23 mouse cellular contexts compared by ENCODE assay signal in genomic region chr8:22175966-22176365, GRCm38 (mm10). TPM values are rescaled to one million over a fixed set of nuclear protein-coding genes. Genes with fewer than 3 reads are reported as not detected.
A peak's percentile ranks its signal among the peaks of the same experiment; 100 is the strongest.
DNase-seq lines count a peak whose midpoint lies in the region; ATAC-seq and TF ChIP-seq lines count a peak whose summit lies in the region.
"Had no signal": no experiment of that assay in that cellular context is flagged by ENCODE, and none has a peak within 500 bp of the region (broad histone marks: within the 10 kb centered on the region; RNA-seq: fewer than 3 reads in every experiment).

No protein-coding gene starts in this region.

- H3K4me2 ChIP-seq in liver, embryonic 14.5 days (ENCODE audit: low read depth) = no peak overlapping the region
- no peak overlapping the region for H3K4me2 ChIP-seq in liver, embryonic 12.5 days
- H3K4me2 ChIP-seq in stomach, postnatal 0 days (replicated peaks; ENCODE audit: low read depth) = no peak overlapping the region
- H3K4me2 ChIP-seq: embryonic facial prominence, embryonic 13.5 days; forebrain, embryonic 12.5 days; hindbrain, embryonic 14.5 days; intestine, embryonic 15.5 days had no signal

- H3K79me2 ChIP-seq in MEL (ENCODE audit: control insufficient read depth, insufficient read depth, low read length, poor library complexity) = peaks cover 4% of the 10 kb centered on the region; the same call in 1 of the 2 replicates

- no peak for ATAC-seq in liver, embryonic 14.5 days (ENCODE audit: insufficient read depth)
- no peak for ATAC-seq in liver, embryonic 12.5 days
- no peak for ATAC-seq in stomach, postnatal 0 days (ENCODE audit: low FRiP score, low TSS enrichment)
- ATAC-seq: activated CD4-positive, CD25-positive, alpha-beta regulatory T cell, adult 4 months; forebrain, postnatal 0 days; intestine, embryonic 15.5 days had no signal

- no peak overlapping the region for H3K9ac ChIP-seq in liver, embryonic 14.5 days (replicated peaks)
- H3K9ac ChIP-seq in liver, embryonic 12.5 days = no peak overlapping the region
- H3K9ac ChIP-seq in ES-Bruce4 (ENCODE audit: low read depth, poor library complexity, severe bottlenecking) (no peak overlapping the region), MEL (ENCODE audit: control insufficient read depth, low read depth, low read length, poor library complexity, severe bottlenecking) (no peak overlapping the region)
- H3K9ac ChIP-seq in stomach, postnatal 0 days (ENCODE audit: low read length) = no peak overlapping the region
- H3K9ac ChIP-seq: embryonic facial prominence, embryonic 13.5 days; forebrain, embryonic 12.5 days; forebrain, postnatal 0 days; hindbrain, embryonic 14.5 days; intestine, embryonic 15.5 days had no signal

- peaks cover 41% of the 10 kb centered on the region for H3K36me3 ChIP-seq in liver, embryonic 14.5 days (replicated peaks; ENCODE audit: control insufficient read depth, insufficient read depth, low read depth)
- H3K36me3 ChIP-seq in liver, embryonic 12.5 days = peaks cover 65% of the 10 kb centered on the region
- H3K36me3 ChIP-seq in ES-Bruce4 (ENCODE audit: control insufficient read depth, insufficient read depth, low read length, poor library complexity, severe bottlenecking) = peaks cover 69% of the 10 kb centered on the region
- peaks cover 0 to 36% of the 10 kb centered on the region in 2 experiments; a peak in 2 of 4 replicates for H3K36me3 ChIP-seq in MEL (ENCODE audit: control insufficient read depth in 1 of 2, insufficient read depth in 2 of 2, low read length in 2 of 2)
- peaks cover 4% of the 10 kb centered on the region for H3K36me3 ChIP-seq in stomach, postnatal 0 days (ENCODE audit: control insufficient read depth, insufficient read depth, low read length)

- H3K27me3 ChIP-seq in liver, embryonic 14.5 days (ENCODE audit: control insufficient read depth, insufficient read depth, low read length) = no peaks in the 10 kb centered on the region
- no peaks in the 10 kb centered on the region for H3K27me3 ChIP-seq in liver, embryonic 12.5 days (replicated peaks)
- no peaks in the 10 kb centered on the region for H3K27me3 ChIP-seq in ES-Bruce4 (ENCODE audit: control insufficient read depth, insufficient read depth, low read length, poor library complexity, severe bottlenecking)
- no peaks in the 10 kb centered on the region for H3K27me3 ChIP-seq in MEL (ENCODE audit: control insufficient read depth in 1 of 2, insufficient read depth in 2 of 2, low read length in 2 of 2)
- H3K27me3 ChIP-seq in stomach, postnatal 0 days (ENCODE audit: control insufficient read depth, insufficient read depth, low read length) = no peaks in the 10 kb centered on the region
- H3K27me3 ChIP-seq: embryonic facial prominence, embryonic 13.5 days; forebrain, embryonic 12.5 days; intestine, embryonic 15.5 days had no signal

- no peak for TF ChIP-seq RAD21 in MEL (IDR thresholded peaks at IDR 0.05; ENCODE audit: low read depth, low read length)

- no peak overlapping the region for H3K27ac ChIP-seq in liver, embryonic 14.5 days
- no peak overlapping the region for H3K27ac ChIP-seq in liver, embryonic 12.5 days
- no peak overlapping the region for H3K27ac ChIP-seq in ES-Bruce4 (ENCODE audit: insufficient read depth, low read length)
- no peak overlapping the region for H3K27ac ChIP-seq in MEL (ENCODE audit: control insufficient read depth, low read depth, low read length)
- no peak overlapping the region for H3K27ac ChIP-seq in stomach, postnatal 0 days (replicated peaks)
- H3K27ac ChIP-seq: embryonic facial prominence, embryonic 13.5 days; forebrain, embryonic 12.5 days; gastrocnemius, adult 2 months; hindbrain, embryonic 10.5 days; hindbrain, embryonic 14.5 days; intestine, embryonic 15.5 days had no signal

- TF ChIP-seq EP300 in liver, embryonic 14.5 days (IDR thresholded peaks at IDR 0.05; ENCODE audit: low read depth) = no peak
- TF ChIP-seq EP300 in ES-Bruce4 (IDR thresholded peaks at IDR 0.05; ENCODE audit: insufficient read depth, low read depth, low read length) (no peak), MEL (IDR thresholded peaks at IDR 0.05; ENCODE audit: low read depth in 1 of 2, low read length in 2 of 2) (no peak)
- TF ChIP-seq EP300 in stomach, postnatal 0 days (optimal IDR thresholded peaks at IDR 0.05) = no peak

- H3K9me3 ChIP-seq in liver, embryonic 14.5 days (ENCODE audit: control insufficient read depth, low read length) = peaks cover 6% of the 10 kb centered on the region
- H3K9me3 ChIP-seq in liver, embryonic 12.5 days (replicated peaks) = peaks cover 9% of the 10 kb centered on the region
- H3K9me3 ChIP-seq in ES-Bruce4 (replicated peaks; ENCODE audit: control insufficient read depth, insufficient read depth, low read length, poor library complexity, severe bottlenecking) = peaks cover 5% of the 10 kb centered on the region
- H3K9me3 ChIP-seq in MEL (replicated peaks; ENCODE audit: insufficient read depth, low read length) = no peaks in the 10 kb centered on the region
- no peaks in the 10 kb centered on the region for H3K9me3 ChIP-seq in stomach, postnatal 0 days (ENCODE audit: control insufficient read depth, low read length)
- H3K9me3 ChIP-seq: forebrain, embryonic 12.5 days; intestine, embryonic 15.5 days had no signal

- DNase-seq in liver, embryonic 14.5 days (ENCODE audit: low read depth in 3 of 3, low spot score in 3 of 3) = no peak
- DNase-seq in MEL (ENCODE audit: low read depth, low spot score) = peak; percentile 19
- no peak for DNase-seq in stomach, postnatal 0 days (ENCODE audit: low spot score)
- DNase-seq in thymus, adult 18-20 months = no peak
- no peak for DNase-seq in yolk sac, embryonic 10.5 days (ENCODE audit: low spot score)
- DNase-seq: adrenal gland, adult 2 months; adrenal gland, postnatal 25 days; cerebellum, adult 18-20 months; cerebellum, adult 9-11 months; cerebellum, postnatal 36 days; forebrain, postnatal 0 days; gastrocnemius, adult 2 months; gastrocnemius, postnatal 25 days had no signal

- TF ChIP-seq POLR2A in ES-Bruce4 (IDR thresholded peaks at IDR 0.05; ENCODE audit: insufficient read depth, low read length) (no peak), MEL (IDR thresholded peaks at IDR 0.05; ENCODE audit: control insufficient read depth in 1 of 2, insufficient read depth in 1 of 2, low read depth in 1 of 2, low read length in 2 of 2, poor library complexity in 1 of 2) (no peak)

- peak; percentile 33 for TF ChIP-seq CTCF in liver, embryonic 14.5 days (IDR thresholded peaks at IDR 0.05; ENCODE audit: low read depth)
- TF ChIP-seq CTCF in ES-Bruce4 (IDR thresholded peaks at IDR 0.05; ENCODE audit: low read depth, low read length) (peak; percentile 54), MEL (IDR thresholded peaks at IDR 0.05 in 2 of 3, conservative IDR thresholded peaks at IDR 0.05 in 1 of 3; ENCODE audit: control insufficient read depth in 1 of 3, insufficient read depth in 1 of 3, low read depth in 2 of 3, low read length in 3 of 3, poor library complexity in 1 of 3, severe bottlenecking in 1 of 3) (peak; percentile 17 to 30 (median 19); a peak in 3 of 6 replicates)
- 0 out of 2 replicates have a peak, but pooled peaks have one; percentile 12 for TF ChIP-seq CTCF in stomach, postnatal 0 days (IDR thresholded peaks at IDR 0.05; ENCODE audit: low read depth)

- 90% methylated on average over 7 of the region's 7 CpGs for WGBS in liver, embryonic 14.5 days (ENCODE audit: insufficient replicate concordance)
- 92% methylated on average over 7 of the region's 7 CpGs for WGBS in liver, embryonic 12.5 days (ENCODE audit: insufficient replicate concordance)
- 98% methylated on average over 7 of the region's 7 CpGs for WGBS in stomach, postnatal 0 days

- no peak overlapping the region for H3K4me3 ChIP-seq in liver, embryonic 14.5 days (ENCODE audit: insufficient read depth in 1 of 2, low read depth in 2 of 2, low read length in 2 of 2)
- no peak overlapping the region for H3K4me3 ChIP-seq in liver, embryonic 12.5 days
- H3K4me3 ChIP-seq in ES-Bruce4 (ENCODE audit: low read depth, low read length) = no peak overlapping the region
- H3K4me3 ChIP-seq in MEL (ENCODE audit: control insufficient read depth in 1 of 2, insufficient read depth in 1 of 2, low read depth in 2 of 2, low read length in 2 of 2) = no peak overlapping the region
- no peak overlapping the region for H3K4me3 ChIP-seq in stomach, postnatal 0 days (ENCODE audit: low read depth, low read length)
- H3K4me3 ChIP-seq: embryonic facial prominence, embryonic 13.5 days; forebrain, embryonic 12.5 days; gastrocnemius, adult 2 months; hindbrain, embryonic 10.5 days; intestine, embryonic 15.5 days had no signal

- H3K4me1 ChIP-seq in liver, embryonic 14.5 days (replicated peaks; ENCODE audit: control insufficient read depth in 2 of 2, insufficient read depth in 2 of 2, low read length in 1 of 2) = no peaks in the 10 kb centered on the region
- no peaks in the 10 kb centered on the region for H3K4me1 ChIP-seq in liver, embryonic 12.5 days
- H3K4me1 ChIP-seq in ES-Bruce4 (ENCODE audit: control insufficient read depth, insufficient read depth, low read length) = no peaks in the 10 kb centered on the region
- no peaks in the 10 kb centered on the region for H3K4me1 ChIP-seq in MEL (ENCODE audit: control insufficient read depth in 1 of 2, insufficient read depth in 2 of 2, low read length in 2 of 2)
- no peaks in the 10 kb centered on the region for H3K4me1 ChIP-seq in stomach, postnatal 0 days (replicated peaks; ENCODE audit: control insufficient read depth, insufficient read depth)
- H3K4me1 ChIP-seq: embryonic facial prominence, embryonic 13.5 days; forebrain, embryonic 12.5 days; hindbrain, embryonic 10.5 days; intestine, embryonic 15.5 days had no signal

RNA-seq across cellular contexts. Expression of gene Ckap2, which starts 9.7 kb away (rescaled TPM):
- polyA plus RNA-seq in liver, embryonic 14.5 days (2012; rRNA removed) = 13.7 and 21.7 TPM in 2 replicates
- polyA plus RNA-seq in liver, embryonic 14.5 days (2014; fragmentation: Nextera tagmentation; extraction: Ambion mirVana) = 21.6 and 22.4 TPM in 2 replicates
- 27.3 and 28.4 TPM in 2 replicates for polyA plus RNA-seq in liver, embryonic 12.5 days (2016; fragmentation: Nextera tagmentation; extraction: Ambion mirVana)
- polyA plus RNA-seq in ES-Bruce4 (2011; ENCODE audit: insufficient read depth, insufficient read length, low read depth, missing spikeins) (157 and 168 TPM in 2 replicates), MEL (2012; ENCODE audit: insufficient read depth in 1 of 2, insufficient read length in 2 of 2, low read depth in 1 of 2, low replicate concordance in 2 of 2, missing spikeins in 1 of 2) (10 to 100 TPM in 1 of 2 experiments, not detected in 1; 33.6 TPM)
- 25.5 and 26.4 TPM in 2 replicates for total RNA-seq in MEL (2012; rRNA removed)
- polyA plus RNA-seq in stomach, postnatal 0 days (2015; fragmentation: Nextera tagmentation; extraction: Ambion mirVana) = 14.7 and 17.0 TPM in 2 replicates
- total RNA-seq: gastrocnemius, adult 2 months had no signal

RNA-seq across cellular contexts. Expression of gene Nek3, which starts 9.7 kb away (rescaled TPM):
- 0.92 and 1.8 TPM in 2 replicates for polyA plus RNA-seq in liver, embryonic 14.5 days (2012; rRNA removed)
- 1.4 and 1.7 TPM in 2 replicates for polyA plus RNA-seq in liver, embryonic 14.5 days (2014; fragmentation: Nextera tagmentation; extraction: Ambion mirVana)
- 1.9 and 2.3 TPM in 2 replicates for polyA plus RNA-seq in liver, embryonic 12.5 days (2016; fragmentation: Nextera tagmentation; extraction: Ambion mirVana)
- polyA plus RNA-seq in ES-Bruce4 (2011; ENCODE audit: insufficient read depth, insufficient read length, low read depth, missing spikeins) = 8.4 and 11.2 TPM in 2 replicates
- 2.0 and 3.0 TPM in 2 replicates for total RNA-seq in MEL (2012; rRNA removed)
- 1 to 10 TPM in 1 of 2 experiments, not detected in 1; 3.5 TPM for polyA plus RNA-seq in MEL (2012; ENCODE audit: insufficient read depth in 1 of 2, insufficient read length in 2 of 2, low read depth in 1 of 2, low replicate concordance in 2 of 2, missing spikeins in 1 of 2)
- polyA plus RNA-seq in stomach, postnatal 0 days (2015; fragmentation: Nextera tagmentation; extraction: Ambion mirVana) = 2.6 TPM in 2 replicates

RNA-seq across cellular contexts. Expression of gene Vps36, which starts 16.6 kb away (rescaled TPM):
- 3.2 and 4.9 TPM in 2 replicates for polyA plus RNA-seq in liver, embryonic 14.5 days (2012; rRNA removed)
- polyA plus RNA-seq in liver, embryonic 14.5 days (2014; fragmentation: Nextera tagmentation; extraction: Ambion mirVana) = 7.8 and 8.4 TPM in 2 replicates
- polyA plus RNA-seq in liver, embryonic 12.5 days (2016; fragmentation: Nextera tagmentation; extraction: Ambion mirVana) = 13.4 and 13.9 TPM in 2 replicates
- polyA plus RNA-seq in ES-Bruce4 (2011; ENCODE audit: insufficient read depth, insufficient read length, low read depth, missing spikeins) (52.4 and 55.7 TPM in 2 replicates), MEL (2012; ENCODE audit: insufficient read depth in 1 of 2, insufficient read length in 2 of 2, low read depth in 1 of 2, low replicate concordance in 2 of 2, missing spikeins in 1 of 2) (10 to 100 TPM in 1 of 2 experiments, not detected in 1; 27.9 TPM)
- total RNA-seq in MEL (2012; rRNA removed) = 21.7 and 23.2 TPM in 2 replicates
- 29.4 and 30.8 TPM in 2 replicates for polyA plus RNA-seq in stomach, postnatal 0 days (2015; fragmentation: Nextera tagmentation; extraction: Ambion mirVana)

RNA-seq across cellular contexts. Expression of gene Nek5, which starts 51.1 kb away (rescaled TPM):
- 0.07 TPM in 1 of 2 replicates, not detected in the other for polyA plus RNA-seq in liver, embryonic 14.5 days (2012; rRNA removed)
- 0.08 TPM in 1 of 2 replicates, not detected in the other for polyA plus RNA-seq in liver, embryonic 14.5 days (2014; fragmentation: Nextera tagmentation; extraction: Ambion mirVana)
- polyA plus RNA-seq in liver, embryonic 12.5 days (2016; fragmentation: Nextera tagmentation; extraction: Ambion mirVana) = not detected in 2 replicates
- 0.66 and 0.79 TPM in 2 replicates for polyA plus RNA-seq in ES-Bruce4 (2011; ENCODE audit: insufficient read depth, insufficient read length, low read depth, missing spikeins)
- total RNA-seq in MEL (2012; rRNA removed) = not detected in 2 replicates
- polyA plus RNA-seq in MEL (2012; ENCODE audit: insufficient read depth in 1 of 2, insufficient read length in 2 of 2, low read depth in 1 of 2, low replicate concordance in 2 of 2, missing spikeins in 1 of 2) = under 1 TPM in 1 of 2 experiments, not detected in 1; 0.04 TPM
- polyA plus RNA-seq in stomach, postnatal 0 days (2015; fragmentation: Nextera tagmentation; extraction: Ambion mirVana) = 0.21 and 0.23 TPM in 2 replicates
- total RNA-seq: granulocyte monocyte progenitor cell, adult 5-6 weeks; heart, postnatal 25 days had no signal
- polyA plus RNA-seq: embryonic facial prominence, embryonic 13.5 days had no signal

RNA-seq across cellular contexts. Expression of gene Thsd1, which starts 51.1 kb away (rescaled TPM):
- 0.80 and 0.94 TPM in 2 replicates for polyA plus RNA-seq in liver, embryonic 14.5 days (2012; rRNA removed)
- polyA plus RNA-seq in liver, embryonic 14.5 days (2014; fragmentation: Nextera tagmentation; extraction: Ambion mirVana) = 1.1 and 1.3 TPM in 2 replicates
- polyA plus RNA-seq in liver, embryonic 12.5 days (2016; fragmentation: Nextera tagmentation; extraction: Ambion mirVana) = 4.2 and 4.5 TPM in 2 replicates
- polyA plus RNA-seq in ES-Bruce4 (2011; ENCODE audit: insufficient read depth, insufficient read length, low read depth, missing spikeins) = 0.63 and 0.91 TPM in 2 replicates
- total RNA-seq in MEL (2012; rRNA removed) = not detected in 2 replicates
- under 1 TPM in 1 of 2 experiments, not detected in 1; 0.10 TPM for polyA plus RNA-seq in MEL (2012; ENCODE audit: insufficient read depth in 1 of 2, insufficient read length in 2 of 2, low read depth in 1 of 2, low replicate concordance in 2 of 2, missing spikeins in 1 of 2)
- 7.3 and 8.0 TPM in 2 replicates for polyA plus RNA-seq in stomach, postnatal 0 days (2015; fragmentation: Nextera tagmentation; extraction: Ambion mirVana)
